Mouse (Mus musculus) bone marrow, adult 2 months (tissue): ENCODE results near the gene Trcg1. TPM values are rescaled to one million over a fixed set of nuclear protein-coding genes. Genes with fewer than 3 reads are reported as not detected.

ENCODE experiments used
- H3K27ac ChIP-seq: fragments of 200-500 bp; 2 replicates; pipeline ENCODE4 v1.5.1; 2012; ENCODE audit warnings: low read depth, mild to moderate bottlenecking, control low read depth, inconsistent platforms, low read length; ENCODE audit not compliant: control insufficient read depth, poor library complexity, insufficient read depth
- H3K4me1 ChIP-seq: fragments of 200-500 bp; 2 replicates; pipeline ENCODE4 v1.6.1; 2011; ENCODE audit warnings: low read length; ENCODE audit not compliant: control insufficient read depth, insufficient read depth
- H3K4me3 ChIP-seq: fragments of 200-500 bp; replicated peaks from 2 replicates; pipeline ENCODE3; 2011; ENCODE audit warnings: mild to moderate bottlenecking, low read depth, low read length, control low read depth; ENCODE audit not compliant: control insufficient read depth
- CTCF ChIP-seq: fragments of 200-500 bp; IDR thresholded peaks from 2 replicates; pipeline ENCODE4 v1.5.1; 2011; ENCODE audit warnings: low read length, control low read depth; ENCODE audit not compliant: control insufficient read depth, insufficient read depth
- POLR2A ChIP-seq: fragments of 200-500 bp; IDR thresholded peaks from 2 replicates; pipeline ENCODE4 v1.6.1; 2011; ENCODE audit warnings: low read depth, mild to moderate bottlenecking, control low read depth, low read length, borderline replicate concordance; ENCODE audit not compliant: control insufficient read depth
- WGBS: fragments of 180-500 bp; shearing (Covaris S2); methylation state at CpG from one replicate; pipeline ENCODE4 v1.1.7; 2018; 5-methylcytosine and 5-hydroxymethylcytosine counted together
- polyA plus RNA-seq: library from polyadenylated mRNA; stranded (reverse); fragments of >200 nt; gene quantifications from 2 replicates; pipeline ENCODE4 v1.2.4, GENCODE M21; 2011; ENCODE audit warnings: low replicate concordance; ENCODE audit not compliant: missing spikeins, insufficient read depth, insufficient read length

Gene Trcg1
- polyA plus RNA-seq, 1 experiment = not detected

- TF ChIP-seq POLR2A = no peak
- no peak for TF ChIP-seq CTCF
- Histone ChIP-seq H3K4me3 (no peak overlapping the region), H3K4me1 (peaks cover 2% of the 10 kb centered on the region), H3K27ac (no peak overlapping the region)
- 77% methylated on average over 3 of the region's 3 CpGs for WGBS
Observed at GRCm38 (mm10) chr9:57282686-57283085, 46.3 kb downstream of the Trcg1 start.

GRCm38 (mm10) chr9:57283311-57283710, 47.0 kb downstream of the Trcg1 start:
- Histone ChIP-seq H3K4me1 (peaks cover 2% of the 10 kb centered on the region), H3K27ac (no peak overlapping the region), H3K4me3 (no peak overlapping the region)
- no peak for TF ChIP-seq CTCF
- TF ChIP-seq POLR2A = no peak
- WGBS = 63% methylated on average over 4 of the region's 4 CpGs

GRCm38 (mm10) chr9:57287183-57287582, 50.8 kb downstream of the Trcg1 start:
- 87% methylated on average over 6 of the region's 6 CpGs for WGBS
- no peaks in the 10 kb centered on the region; the same call in 1 of the 2 replicates for H3K4me1 ChIP-seq
- no peak overlapping the region for H3K27ac ChIP-seq

GRCm38 (mm10) chr9:57294905-57295304, 58.5 kb downstream of the Trcg1 start:
- TF ChIP-seq POLR2A (no peak), CTCF (no peak)
- H3K27ac ChIP-seq = no peak overlapping the region
- no peaks in the 10 kb centered on the region; the same call in 1 of the 2 replicates for H3K4me1 ChIP-seq
- WGBS = 64% methylated on average over 3 of the region's 3 CpGs
- H3K4me3 ChIP-seq = no peak overlapping the region

More at GRCm38 (mm10) chr9:57287183-57287582, 50.8 kb downstream of the Trcg1 start:
- no peak overlapping the region for H3K4me3 ChIP-seq
- TF ChIP-seq CTCF (no peak), POLR2A (no peak)

- Histone ChIP-seq H3K4me1 (no peaks in the 10 kb centered on the region; the same call in 1 of the 2 replicates), H3K4me3 (no peak overlapping the region), H3K27ac (no peak overlapping the region)
- WGBS = 50% methylated on average over 3 of the region's 3 CpGs
- TF ChIP-seq POLR2A (no peak), CTCF (no peak)
Observed at GRCm38 (mm10) chr9:57295666-57296065, 59.3 kb downstream of the Trcg1 start.

- WGBS = 73% methylated on average over 8 of the region's 8 CpGs
- TF ChIP-seq CTCF (no peak), POLR2A (no peak)
- no peak overlapping the region for H3K4me3 ChIP-seq
- no peak overlapping the region for H3K27ac ChIP-seq
- peaks cover 2% of the 10 kb centered on the region for H3K4me1 ChIP-seq
Observed at GRCm38 (mm10) chr9:57296277-57296676, 59.9 kb downstream of the Trcg1 start.

GRCm38 (mm10) chr9:57297938-57298337, 61.6 kb downstream of the Trcg1 start:
- Histone ChIP-seq H3K27ac (peak overlapping the region; percentile 11), H3K4me1 (peaks cover 5% of the 10 kb centered on the region), H3K4me3 (peak overlapping the region; percentile 25)
- TF ChIP-seq CTCF (no peak), POLR2A (no peak)
- WGBS = 67% methylated on average over 2 of the region's 2 CpGs

Other genes starting within 250 kb of the Trcg1 start
- gene Ptpn9, start 241.6 kb upstream of the Trcg1 start, polyA plus RNA-seq = 3.3 and 6.0 TPM in 2 replicates
- 14.5 and 29.2 TPM in 2 replicates for gene Sin3a, start 164.5 kb upstream of the Trcg1 start, polyA plus RNA-seq
- gene Man2c1, start 105.9 kb upstream of the Trcg1 start, polyA plus RNA-seq = 59.3 and 101 TPM in 2 replicates
- gene Neil1, start 88.3 kb upstream of the Trcg1 start, polyA plus RNA-seq = 8.8 and 17.9 TPM in 2 replicates
- gene Commd4, start 78.2 kb upstream of the Trcg1 start, polyA plus RNA-seq = 38.6 and 97.6 TPM in 2 replicates
- 31.0 and 34.4 TPM in 2 replicates for gene 1700017B05Rik, start 26.1 kb downstream of the Trcg1 start, polyA plus RNA-seq
- 31.1 and 49.4 TPM in 2 replicates for gene Ppcdc, start 203.6 kb downstream of the Trcg1 start, polyA plus RNA-seq
- gene Scamp5, start 231.5 kb downstream of the Trcg1 start, polyA plus RNA-seq = 5.5 and 7.5 TPM in 2 replicates